Mouse (Mus musculus): ENCODE results near the gene Slc29a2.

The Slc29a2 gene

DNA sequence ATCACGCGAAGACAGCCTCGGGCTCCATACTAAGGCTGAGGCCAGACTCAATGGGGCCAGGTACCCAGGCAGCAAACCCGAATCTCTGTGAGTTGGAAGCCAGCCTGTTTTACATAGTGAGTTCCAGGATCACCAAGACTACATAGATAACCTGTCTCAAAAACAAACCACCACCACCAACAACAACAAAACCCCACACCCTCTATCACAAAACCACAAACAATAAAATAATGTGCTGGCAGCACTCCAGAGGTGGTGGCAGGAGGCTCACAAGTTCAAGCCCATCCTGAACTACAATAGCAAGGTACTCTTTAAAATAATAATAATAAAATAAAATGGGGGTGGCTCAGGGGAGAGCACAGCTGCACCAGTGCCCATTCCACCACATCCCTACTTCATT lies 12.9 kb downstream of the Slc29a2 start:
- no peak for DNase-seq

DNA sequence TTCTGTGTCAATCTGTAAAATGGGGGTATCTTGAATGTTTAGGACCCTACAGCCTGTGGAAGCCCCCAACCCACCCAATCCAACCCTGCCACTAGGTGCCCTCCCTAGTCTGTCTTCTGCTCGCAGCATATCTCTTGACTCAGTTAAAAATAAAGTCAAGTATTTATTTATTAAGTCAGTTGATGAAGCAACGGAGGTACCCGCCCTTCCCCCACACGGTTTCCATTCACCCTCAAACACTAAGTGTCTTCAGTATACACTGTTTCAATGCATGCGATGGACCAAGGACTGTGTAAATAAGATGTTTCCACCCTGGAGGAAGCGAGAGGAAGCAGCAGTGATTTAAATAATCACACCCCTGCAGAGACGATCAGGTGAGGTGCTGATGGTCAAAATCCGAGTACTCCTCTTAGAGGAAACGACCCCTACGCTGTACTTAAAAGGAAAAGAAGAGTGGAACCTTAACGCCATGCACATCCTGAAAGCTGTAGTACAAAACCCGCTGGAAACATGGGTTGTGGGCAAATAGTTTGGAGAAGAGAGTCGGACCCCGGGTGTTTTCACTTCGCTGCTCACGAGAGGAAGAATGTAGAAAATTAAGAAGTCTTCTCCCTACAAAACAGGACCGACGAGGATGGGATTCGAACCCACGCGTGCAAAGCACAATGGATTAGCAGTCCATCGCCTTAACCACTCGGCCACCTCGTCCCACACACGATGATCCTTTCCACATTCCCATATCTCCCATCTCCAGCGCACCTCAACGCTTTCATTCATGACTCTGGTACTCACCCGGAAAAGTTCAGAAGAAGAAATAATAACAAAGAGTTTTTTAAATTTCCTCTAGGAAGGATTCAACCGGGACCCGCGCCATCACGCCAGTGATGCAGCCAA lies 14.3 kb downstream of the Slc29a2 start:
- peak; percentile 91 for DNase-seq

DNA sequence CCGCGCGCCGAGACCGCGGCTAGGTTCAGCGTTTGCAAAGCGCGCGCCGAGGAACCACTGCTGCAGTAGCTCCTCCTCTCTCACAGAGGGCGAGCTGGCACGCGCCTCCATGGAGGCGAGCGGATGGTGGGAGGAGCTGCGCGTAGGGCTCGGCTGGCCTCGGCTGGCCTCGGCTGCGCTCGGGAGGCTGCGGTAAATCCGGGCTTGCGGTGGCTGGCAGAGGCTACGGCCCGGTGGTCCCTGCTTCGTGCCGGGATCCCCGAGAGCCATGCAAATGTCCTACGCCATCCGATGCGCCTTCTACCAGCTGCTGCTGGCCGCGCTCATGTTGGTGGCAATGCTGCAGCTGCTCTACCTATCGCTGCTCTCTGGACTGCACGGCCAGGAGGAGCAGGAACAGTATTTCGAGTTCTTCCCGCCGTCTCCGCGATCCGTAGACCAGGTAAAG lies 15.1 kb downstream of the Slc29a2 start, which contains the start of the genes B4gat1 and AC124502.3:
TSS of gene B4gat1 (plus strand) at position 118 of the 448 bp plus-strand sequence.
TSS of gene AC124502.3 (plus strand) at position 183 of the 448 bp plus-strand sequence.
- peak; percentile 92 for DNase-seq

DNA sequence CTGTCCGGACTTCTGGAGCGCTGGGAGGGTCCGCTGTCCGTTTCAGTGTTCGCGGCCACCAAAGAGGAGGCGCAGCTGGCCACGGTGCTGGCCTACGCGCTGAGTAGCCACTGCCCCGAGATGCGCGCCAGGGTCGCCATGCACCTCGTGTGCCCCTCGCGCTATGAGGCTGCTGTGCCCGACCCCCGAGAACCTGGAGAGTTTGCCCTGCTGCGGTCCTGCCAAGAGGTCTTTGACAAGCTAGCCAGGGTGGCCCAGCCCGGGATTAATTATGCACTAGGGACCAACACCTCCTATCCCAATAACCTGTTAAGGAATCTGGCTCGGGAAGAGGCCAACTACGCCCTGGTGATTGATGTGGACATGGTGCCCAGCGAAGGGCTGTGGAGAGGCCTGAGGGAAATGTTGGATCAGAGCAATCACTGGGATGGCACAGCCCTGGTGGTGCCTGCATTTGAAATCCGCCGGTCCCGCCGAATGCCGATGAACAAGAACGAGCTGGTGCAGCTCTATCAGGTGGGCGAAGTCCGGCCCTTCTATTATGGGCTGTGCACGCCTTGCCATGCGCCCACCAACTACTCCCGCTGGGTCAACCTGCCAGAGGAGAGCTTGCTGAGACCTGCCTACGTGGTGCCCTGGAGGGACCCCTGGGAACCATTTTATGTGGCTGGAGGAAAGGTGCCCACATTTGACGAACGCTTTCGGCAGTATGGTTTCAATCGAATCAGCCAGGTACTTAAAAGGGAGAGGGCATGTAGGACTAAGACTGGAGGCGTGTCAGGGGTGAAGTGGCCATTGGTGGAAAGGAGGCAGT lies 15.8 kb downstream of the Slc29a2 start:
- peak; percentile 44 for DNase-seq

DNA sequence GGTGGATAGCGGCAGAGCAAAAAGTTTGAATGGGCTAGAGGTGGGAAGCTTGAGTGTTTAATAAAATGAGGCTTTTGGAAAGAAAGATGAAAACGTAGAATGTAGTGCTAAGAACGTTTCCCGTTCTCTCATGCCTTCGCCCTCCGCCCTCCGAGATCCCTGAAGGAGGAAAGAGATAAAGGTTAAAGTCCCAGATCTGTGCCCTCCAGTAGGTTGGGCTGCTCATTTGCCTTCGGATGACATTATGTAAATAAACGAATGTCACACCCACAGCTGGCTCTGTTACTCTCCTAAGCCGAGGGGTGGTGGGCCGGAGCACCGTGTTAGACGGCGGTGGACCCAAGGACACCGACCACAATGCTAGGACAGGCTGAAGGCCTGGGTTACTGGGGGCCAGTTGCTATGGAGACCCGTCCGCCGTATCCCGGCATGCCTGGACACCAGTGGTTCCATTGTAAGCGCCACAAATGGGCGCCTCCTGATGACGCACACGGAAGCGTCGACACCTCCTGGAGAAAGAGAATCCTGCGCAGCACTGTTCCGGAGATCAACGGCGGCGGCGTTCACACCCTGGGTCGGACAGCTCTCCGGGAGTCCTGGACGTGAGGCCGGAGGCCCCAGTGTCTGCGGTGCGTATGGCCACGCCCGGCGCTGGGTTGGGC lies 17.3 kb downstream of the Slc29a2 start, which contains the start of gene Brms1:
TSS of gene Brms1 (plus strand) at position 493 of the 662 bp plus-strand sequence.
- peak; percentile 81 for DNase-seq

DNA sequence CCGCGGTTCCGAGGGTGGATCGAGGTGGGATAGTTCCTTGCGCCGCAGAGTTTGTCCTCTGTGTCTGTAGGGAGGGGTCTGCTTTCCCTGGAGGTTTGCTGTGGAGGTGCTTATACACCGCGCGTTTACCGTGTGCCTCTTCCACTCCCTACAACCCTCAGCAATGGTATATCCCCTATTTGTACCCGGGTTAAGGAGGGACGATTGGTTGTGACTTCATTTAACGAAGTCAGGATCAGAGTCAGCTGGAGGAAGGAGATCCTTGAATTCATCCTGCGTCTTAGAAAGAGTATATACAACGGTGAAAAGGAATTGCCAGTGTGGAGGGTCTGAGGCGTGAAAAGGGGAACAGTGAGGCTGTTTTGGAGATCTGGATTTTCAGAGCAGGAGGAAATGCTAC lies 17.9 kb downstream of the Slc29a2 start:
- no peak for DNase-seq

DNA sequence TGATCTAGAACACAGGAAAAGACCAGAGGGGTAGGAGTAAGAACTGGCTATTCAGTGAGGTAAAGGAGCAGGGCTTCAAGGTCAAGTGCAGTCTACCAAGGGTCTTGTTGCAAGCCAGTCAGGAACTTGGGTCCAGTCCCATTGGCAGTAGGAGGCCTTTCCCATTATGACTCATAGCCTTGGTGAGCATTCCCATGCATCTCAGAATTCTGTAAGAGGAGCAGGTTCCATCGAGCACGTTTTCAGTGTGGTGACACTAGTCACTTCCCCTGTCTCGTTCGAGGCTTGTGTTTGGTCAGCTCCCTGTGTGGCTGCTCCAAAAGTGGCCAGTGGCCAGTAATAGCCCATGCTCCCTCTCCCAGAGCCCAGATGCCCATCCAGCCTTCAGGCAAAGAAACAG lies 21.9 kb downstream of the Slc29a2 start:
- DNase-seq = no peak

DNA sequence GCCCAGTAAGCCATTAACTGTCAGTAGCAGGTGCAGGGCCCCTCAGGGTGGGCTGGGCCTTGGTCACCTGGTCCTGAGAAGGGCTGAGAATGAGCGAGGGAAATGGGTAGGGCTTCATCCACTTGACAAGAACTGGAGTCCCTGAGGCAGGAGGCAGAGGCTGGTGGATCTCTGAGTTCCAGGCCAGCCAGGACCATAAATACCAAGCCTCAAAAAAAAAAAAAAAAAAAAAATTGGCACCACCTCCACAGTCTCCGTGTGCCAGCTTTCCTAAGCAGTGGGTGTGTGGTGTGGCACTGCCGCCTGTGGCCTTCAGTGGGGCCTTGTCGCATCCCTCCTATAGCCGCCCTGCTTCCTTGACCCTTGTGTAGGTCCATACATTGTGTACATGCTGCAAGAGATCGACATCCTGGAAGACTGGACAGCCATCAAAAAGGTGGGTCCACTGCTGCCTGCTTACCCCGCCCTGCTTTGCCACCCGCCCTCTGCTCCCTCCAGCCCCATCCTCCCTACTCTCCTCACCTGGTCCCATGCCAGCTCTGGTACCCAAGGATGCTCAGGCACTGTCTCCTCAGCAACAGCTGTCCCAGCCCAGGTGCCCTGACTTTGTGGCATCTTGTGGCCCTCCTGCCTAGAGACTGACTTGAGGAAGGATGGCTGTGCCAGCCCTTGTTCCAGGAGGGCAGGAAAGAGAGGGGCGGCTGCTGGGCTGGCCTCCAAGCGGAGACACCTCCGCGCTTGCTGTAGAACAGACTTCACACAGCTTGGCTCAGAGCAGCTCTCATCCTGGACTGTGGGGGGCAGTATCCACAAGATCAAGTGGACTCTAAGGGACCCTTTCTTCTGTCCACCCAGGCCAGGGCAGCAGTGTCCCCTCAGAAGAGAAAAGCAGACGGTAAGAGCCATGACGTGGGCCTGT lies 24.7 kb downstream of the Slc29a2 start:
- no peak for DNase-seq

DNA sequence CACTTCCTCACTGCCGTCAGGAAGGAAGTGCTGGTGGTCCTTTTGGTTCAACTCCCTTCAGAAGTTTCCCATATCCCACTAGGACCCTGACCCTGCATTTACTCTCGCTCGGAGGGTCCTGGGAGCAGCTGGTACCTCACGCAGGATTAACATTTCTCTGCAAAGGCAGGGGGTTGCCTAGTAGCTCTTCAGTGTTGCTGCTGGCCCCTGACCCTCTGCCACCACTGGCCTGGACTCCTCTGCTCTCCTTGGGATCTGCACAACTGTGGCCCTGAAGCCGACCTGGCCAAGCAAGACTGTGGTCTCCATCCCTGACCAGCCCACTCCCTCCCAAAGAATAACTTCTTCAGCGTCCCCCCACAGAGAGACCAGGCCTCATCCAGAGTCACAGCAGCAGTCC lies 25.7 kb downstream of the Slc29a2 start:
- no peak for DNase-seq

DNA sequence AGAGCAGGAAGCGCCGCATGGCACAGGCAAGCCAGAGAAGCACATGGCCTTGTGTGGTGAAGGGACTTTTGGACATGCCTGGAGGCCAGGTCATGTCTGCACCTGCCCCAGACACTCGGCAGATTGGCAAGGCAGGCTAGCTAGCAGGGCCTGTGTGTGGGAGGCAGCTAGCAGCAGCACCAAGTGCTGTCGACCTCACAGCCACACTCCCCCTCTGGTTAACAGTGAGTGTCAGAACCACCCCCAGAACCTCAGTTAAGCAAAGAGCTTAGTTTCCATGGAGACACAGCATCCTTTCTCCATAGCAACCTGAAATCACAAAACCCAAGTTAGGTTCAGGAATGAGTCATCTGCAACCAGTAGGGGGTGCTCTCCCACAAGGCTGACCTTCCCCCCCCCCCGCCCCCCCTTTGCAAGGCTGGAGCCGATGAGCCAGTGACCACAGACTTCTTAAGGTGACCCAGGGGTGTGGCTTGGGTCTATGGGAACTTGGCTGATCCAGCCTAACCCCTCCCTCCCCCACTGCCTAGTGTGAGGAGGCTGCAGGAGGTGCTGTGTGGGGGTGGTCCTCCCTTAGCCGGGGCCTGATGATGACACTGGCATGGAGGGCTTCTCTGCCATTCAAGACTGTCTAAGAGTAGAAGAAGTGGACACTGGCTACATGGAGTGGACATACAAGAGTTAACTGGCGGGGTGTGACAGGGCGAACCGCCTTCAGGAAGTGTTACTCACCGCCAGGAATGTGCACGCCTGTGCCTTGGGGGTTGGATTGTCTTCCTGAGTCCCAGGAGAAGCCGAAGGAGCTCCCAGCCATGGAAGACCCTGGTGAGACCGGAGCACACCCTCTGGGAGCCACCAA lies 26.6 kb downstream of the Slc29a2 start, which contains the start of gene Rin1:
TSS of gene Rin1 (plus strand) at position 435 of the 859 bp plus-strand sequence.
- DNase-seq = no peak

DNA sequence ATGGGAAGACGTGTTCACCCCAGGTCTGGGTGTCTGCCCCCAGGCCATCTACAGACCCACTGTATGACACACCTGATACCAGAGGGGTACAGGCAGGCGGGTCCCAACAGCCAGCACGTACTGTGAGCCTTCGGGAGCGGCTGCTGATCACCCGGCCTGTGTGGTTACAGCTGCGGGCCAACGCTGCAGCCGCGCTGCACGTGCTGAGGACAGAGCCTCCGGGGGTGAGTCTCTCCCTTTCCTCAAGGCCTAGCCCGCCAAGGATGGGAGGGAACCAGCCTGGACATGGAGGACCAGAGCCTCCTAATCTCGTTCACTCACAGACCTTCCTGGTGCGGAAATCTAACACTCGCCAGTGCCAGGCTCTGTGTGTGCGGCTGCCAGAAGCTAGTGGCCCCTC lies 27.4 kb downstream of the Slc29a2 start:
- DNase-seq = no peak

DNA sequence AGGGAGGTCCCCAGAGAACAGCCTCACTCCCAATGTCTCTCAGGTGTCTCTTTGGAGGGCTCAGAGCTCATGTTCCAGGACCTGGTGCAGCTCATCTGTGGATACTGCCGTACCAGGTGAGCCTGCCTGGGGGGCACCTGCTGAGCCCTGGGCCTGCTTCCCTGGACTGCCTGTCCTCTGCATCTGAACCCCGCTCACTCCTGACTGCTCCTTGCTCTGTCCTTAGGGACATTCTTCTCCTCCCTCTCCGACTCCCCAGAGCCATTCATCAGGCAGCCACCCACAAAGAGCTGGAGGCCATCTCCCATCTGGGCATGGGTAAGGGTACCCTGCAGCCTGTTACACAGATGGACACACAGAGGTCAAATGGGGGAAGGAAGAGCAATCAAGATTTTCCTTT lies 27.9 kb downstream of the Slc29a2 start:
- DNase-seq = no peak

DNA sequence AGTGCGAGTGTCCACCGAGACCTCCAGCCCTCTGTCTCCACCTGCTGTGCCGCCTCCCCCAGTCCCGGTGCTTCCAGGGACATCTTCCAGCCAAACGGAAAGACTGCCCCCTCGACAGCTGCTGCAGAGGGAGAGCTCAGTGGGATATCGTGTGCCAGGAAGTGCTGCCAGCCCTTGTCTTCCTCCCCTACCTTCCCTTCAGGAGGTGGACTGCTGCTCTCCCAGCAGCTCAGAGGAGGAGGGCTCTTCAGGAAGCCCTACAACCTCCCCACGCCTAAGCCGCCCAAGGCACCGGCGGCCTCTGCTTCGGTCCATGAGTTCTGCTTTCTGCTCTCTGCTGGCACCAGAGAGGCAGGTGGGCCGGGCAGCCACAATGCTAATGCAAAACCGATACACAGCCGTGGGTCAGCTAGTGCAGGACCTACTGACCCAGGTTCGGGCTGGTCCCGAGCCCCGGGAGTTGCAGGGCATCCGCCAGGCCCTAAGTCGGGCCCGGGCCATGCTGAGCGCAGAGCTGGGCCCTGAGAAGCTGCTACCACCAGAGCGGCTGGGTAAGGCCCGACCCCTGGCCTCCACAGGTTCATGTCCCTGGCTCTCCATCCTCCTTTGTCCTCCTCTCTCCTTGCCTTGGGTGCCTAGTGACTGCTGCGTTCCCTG lies 28.6 kb downstream of the Slc29a2 start:
- peak; percentile 52 for DNase-seq

DNA sequence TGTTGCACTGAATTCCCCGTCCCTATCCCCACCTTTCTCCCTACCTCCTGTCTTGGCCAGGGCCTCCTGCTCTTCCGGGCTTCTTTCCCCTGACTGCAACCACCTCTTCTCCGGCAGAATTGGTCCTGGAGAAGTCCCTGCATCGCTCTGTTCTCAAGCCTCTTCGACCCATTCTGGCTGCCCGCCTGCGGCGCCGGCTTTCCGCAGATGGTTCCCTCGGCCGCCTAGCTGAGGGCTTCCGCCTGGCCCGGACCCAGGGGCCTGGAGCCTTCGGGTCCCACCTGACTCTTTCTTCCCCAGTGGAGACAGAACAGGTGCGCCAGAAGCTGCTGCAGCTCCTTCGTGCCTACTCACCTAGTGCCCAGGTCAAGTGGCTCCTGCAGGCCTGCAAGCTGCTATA lies 29.2 kb downstream of the Slc29a2 start:
- peak; percentile 72 for DNase-seq

DNA sequence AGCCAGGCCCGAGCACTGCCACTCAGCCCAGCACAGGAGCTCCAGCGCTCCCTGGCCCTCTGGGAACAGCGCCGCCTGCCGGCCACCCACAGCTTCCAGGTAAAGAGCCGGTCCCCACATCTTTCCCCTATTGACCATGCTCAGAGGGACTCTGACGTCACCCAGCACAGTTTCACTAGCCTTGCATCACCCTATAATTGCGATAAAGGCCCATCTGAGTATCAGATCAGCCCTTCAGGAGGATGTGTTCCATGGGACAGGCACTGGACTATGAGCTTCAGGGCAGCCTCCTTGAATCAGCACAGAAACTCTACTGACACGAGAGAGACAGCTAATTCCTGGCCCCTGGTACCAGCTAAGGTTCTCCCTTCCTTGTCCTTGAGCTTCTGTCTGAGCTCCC lies 30.2 kb downstream of the Slc29a2 start:
- DNase-seq = peak; percentile 75

DNA sequence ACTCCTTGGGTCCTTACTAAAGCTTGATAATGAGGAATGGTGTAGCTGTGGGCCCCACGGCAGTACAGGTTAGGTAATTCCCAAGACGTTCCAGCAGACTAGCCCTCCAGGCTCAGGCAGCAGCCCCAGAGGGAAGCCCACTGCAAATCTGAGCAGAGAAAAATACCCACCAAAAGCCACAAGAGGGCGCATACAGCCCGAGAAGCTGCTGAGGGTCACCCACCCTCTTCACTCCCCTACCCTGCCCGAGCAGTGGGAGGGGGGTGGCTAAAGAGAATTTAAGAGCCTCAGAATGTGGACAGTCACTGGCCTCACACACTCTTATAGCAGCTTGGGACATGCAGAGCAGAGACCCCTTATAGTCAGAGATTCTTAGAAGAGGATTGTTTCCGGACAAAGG lies 32.6 kb downstream of the Slc29a2 start:
- DNase-seq = no peak

DNA sequence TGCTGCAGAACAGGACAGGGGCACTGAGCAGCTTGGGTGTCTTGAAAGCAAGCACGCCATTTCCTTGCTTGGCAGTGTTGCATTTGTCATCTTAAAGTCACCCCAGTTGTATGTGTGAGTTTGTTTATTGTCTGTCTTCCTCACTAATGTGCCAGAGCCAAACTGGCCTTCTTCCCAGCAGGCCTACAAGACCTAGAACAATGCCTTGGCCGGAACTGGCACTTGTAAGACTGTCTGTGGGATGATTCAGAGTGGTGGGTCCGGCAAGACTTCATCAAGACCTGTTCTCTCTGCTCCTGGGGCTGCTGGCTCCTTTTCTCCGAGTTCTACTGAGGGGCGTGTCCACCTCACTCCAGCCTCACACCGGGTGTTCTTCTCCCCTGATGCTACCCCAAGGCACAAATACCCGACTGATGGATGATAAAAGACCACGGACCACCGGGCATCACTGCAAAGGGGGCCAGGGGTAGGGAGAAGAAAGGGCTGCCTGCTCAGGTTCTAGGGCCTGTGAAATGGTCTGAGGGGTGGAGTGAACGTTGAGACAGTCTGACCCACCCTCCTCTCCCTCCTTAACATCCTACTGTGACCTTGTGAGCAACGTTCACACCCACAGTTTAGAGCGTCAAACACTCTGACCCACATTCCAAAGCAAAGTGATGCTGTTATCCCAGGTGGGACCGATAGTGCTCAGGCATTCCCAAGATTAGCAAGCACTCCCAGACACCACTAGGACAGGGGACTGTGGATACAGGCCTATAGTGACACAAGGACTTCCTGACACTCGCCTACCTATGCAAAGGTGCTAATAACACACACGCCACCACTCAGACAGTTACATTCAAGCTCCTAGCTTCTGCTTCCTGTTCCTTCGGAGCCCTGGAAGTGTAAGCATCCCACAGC lies 34.5 kb downstream of the Slc29a2 start:
- no peak for DNase-seq

DNA sequence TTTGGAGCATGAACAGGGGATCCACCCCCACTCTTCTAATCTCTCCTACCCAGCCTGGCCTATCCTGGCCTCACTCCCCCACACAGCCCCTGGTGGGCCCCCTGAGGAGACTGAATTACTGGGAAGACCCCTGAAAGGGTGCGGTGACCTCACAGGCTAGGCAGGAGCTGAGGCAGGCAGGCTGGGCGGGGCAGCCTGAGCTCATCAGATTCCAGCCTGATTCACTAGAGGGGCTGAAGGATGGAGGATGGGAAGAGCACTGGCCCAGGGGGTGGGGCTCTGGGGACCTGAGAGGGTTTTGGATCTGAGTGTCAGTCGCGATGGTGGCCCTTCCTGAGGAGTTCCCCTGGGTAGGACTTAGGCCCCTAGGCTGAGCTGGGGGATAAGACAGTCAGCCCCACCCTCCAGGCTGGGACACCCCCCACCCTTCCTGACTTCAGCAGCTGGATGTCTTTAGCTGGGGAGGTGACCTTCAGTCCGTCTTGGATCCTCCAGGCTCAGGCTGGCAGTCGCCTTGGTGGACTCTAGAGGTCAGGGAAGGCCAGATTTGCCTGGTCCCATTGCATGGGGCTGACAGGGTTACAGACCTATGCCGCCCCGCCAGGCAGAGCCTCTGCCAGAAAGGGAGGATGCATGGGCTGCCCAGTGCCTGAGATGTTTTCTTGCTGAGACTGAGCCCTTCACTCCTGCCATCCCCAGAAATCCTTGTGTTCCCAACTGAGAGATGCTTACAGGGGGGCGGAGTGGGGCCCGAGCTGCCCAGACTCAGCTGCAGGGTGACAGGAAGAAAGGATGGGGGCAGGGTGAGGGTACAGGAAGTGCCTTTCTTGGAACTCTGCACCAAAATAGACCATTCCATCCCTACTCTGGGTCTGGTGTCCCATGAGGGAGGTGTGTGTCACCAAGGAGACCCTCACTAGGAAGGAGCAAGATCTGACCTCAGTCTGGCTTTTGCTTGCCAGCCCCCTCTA lies 35.4 kb downstream of the Slc29a2 start:
- no peak for DNase-seq

All from cerebellum, adult 11 months (tissue).